Mouse (Mus musculus) small intestine, adult 2 months (tissue): Measurements from ENCODE around the gene Eml4. TPM values are rescaled to one million over a fixed set of nuclear protein-coding genes. Genes with fewer than 3 reads are reported as not detected.

ENCODE experiments used
- H3K27ac ChIP-seq: fragments of 200-500 bp; 2 replicates; pipeline ENCODE4 v1.5.1; 2012; ENCODE audit warnings: low read depth, low read length, control low read depth, inconsistent platforms; ENCODE audit not compliant: insufficient read depth
- H3K27me3 ChIP-seq: fragments of 200-500 bp; 2 replicates; pipeline ENCODE4 v1.6.1; 2012; ENCODE audit warnings: mild to moderate bottlenecking, moderate library complexity, low read length, inconsistent platforms; ENCODE audit not compliant: control insufficient read depth, insufficient read depth
- H3K36me3 ChIP-seq: fragments of 200-500 bp; 2 replicates; pipeline ENCODE4 v1.6.1; 2012; ENCODE audit warnings: mild to moderate bottlenecking, low read length, control low read depth, inconsistent platforms; ENCODE audit not compliant: control insufficient read depth, insufficient read depth
- H3K4me1 ChIP-seq: fragments of 200-500 bp; 2 replicates; pipeline ENCODE4 v1.6.1; 2012; ENCODE audit warnings: low read length, inconsistent platforms, mixed read lengths; ENCODE audit not compliant: control insufficient read depth, insufficient read depth, insufficient read length
- H3K4me3 ChIP-seq: fragments of 200-500 bp; 2 replicates; pipeline ENCODE4 v1.5.1; 2012; ENCODE audit warnings: low read depth, mild to moderate bottlenecking, control low read depth, inconsistent platforms, low read length, moderate library complexity
- CTCF ChIP-seq: fragments of 200-500 bp; IDR thresholded peaks from 2 replicates; pipeline ENCODE4 v1.5.1; 2012; ENCODE audit warnings: low read depth, mild to moderate bottlenecking, control low read depth, inconsistent platforms, low read length, moderate library complexity, mixed read lengths; ENCODE audit not compliant: insufficient replicate concordance, insufficient read length; ENCODE audit errors: extremely low read depth
- POLR2A ChIP-seq: fragments of 200-500 bp; IDR thresholded peaks from 2 replicates; pipeline ENCODE4 v1.6.1; 2012; ENCODE audit warnings: low read depth, mild to moderate bottlenecking, control low read depth, inconsistent platforms, low read length, moderate library complexity
- WGBS: fragments of 180-500 bp; shearing (Covaris S2); methylation state at CpG from one replicate; pipeline ENCODE4 v1.1.7; 2018; 5-methylcytosine and 5-hydroxymethylcytosine counted together
- polyA plus RNA-seq: library from polyadenylated mRNA; depleted of rRNA; stranded (reverse); fragments of >200 nt; gene quantifications from 2 replicates; pipeline ENCODE4 v1.2.3, GENCODE M21; 2012

The Eml4 gene
- polyA plus RNA-seq, 1 experiment = 8.9 TPM

DNA sequence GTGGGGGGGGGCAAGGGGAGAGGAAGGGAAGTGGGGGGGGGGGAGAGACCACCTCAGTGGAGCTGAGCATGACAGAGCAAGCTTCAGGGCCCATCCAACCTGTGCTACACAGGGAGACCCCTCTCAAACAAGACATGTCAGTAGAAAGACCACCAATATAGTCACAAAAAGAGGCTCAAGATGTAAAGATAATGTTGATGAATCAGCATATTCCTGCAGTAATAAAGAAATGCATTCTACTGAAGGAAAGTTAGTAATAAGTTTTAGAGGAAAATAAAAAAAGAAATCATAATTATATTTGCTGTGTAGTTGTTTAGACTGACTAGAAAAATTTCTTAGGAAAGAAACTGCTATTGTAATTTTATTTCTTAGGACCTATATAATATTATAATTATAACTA lies 23.4 kb downstream of the Eml4 start:
- H3K27me3 ChIP-seq = no peaks in the 10 kb centered on the region
- H3K4me3 ChIP-seq = no peak overlapping the region
- H3K27ac ChIP-seq = no peak overlapping the region
- TF ChIP-seq CTCF (no peak), POLR2A (no peak)
- H3K4me1 ChIP-seq = peaks cover 15% of the 10 kb centered on the region; the same call in 1 of the 2 replicates
- no peaks in the 10 kb centered on the region for H3K36me3 ChIP-seq

- TF ChIP-seq POLR2A (no peak), CTCF (no peak)
- H3K36me3 ChIP-seq = no peaks in the 10 kb centered on the region
- no peak overlapping the region for H3K4me3 ChIP-seq
- peaks cover 17% of the 10 kb centered on the region; the same call in 1 of the 2 replicates for H3K4me1 ChIP-seq
- 22% methylated on average over 3 of the region's 3 CpGs for WGBS
- H3K27me3 ChIP-seq = no peaks in the 10 kb centered on the region
- no peak overlapping the region for H3K27ac ChIP-seq
These were observed 25.1 kb downstream of the Eml4 start for GRCm38 (mm10) chr17:83375848-83376247.

DNA sequence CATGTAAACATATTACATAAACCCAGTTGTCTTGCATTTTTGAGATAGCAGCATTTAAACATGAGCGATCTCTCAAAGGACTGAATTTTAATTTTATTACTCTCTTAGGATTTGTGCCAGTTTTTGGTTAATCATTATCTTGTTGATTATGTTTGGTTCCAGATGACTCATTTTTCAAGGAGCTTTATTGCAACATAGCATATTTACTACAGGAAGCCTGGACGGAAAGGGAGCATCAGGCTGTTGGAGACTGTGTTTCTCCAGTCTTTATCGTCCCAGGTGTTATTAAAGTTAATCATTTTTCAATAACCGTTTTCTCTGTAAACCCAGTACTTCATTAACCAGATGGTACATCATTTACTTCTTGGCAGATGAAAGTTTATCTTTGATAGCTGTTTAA lies 26.1 kb downstream of the Eml4 start:
- WGBS = 17% methylated on average over 4 of the region's 4 CpGs
- Histone ChIP-seq H3K36me3 (no peaks in the 10 kb centered on the region), H3K4me1 (peaks cover 17% of the 10 kb centered on the region), H3K27me3 (no peaks in the 10 kb centered on the region), H3K27ac (no peak overlapping the region), H3K4me3 (no peak overlapping the region)
- TF ChIP-seq POLR2A (no peak), CTCF (no peak)

DNA sequence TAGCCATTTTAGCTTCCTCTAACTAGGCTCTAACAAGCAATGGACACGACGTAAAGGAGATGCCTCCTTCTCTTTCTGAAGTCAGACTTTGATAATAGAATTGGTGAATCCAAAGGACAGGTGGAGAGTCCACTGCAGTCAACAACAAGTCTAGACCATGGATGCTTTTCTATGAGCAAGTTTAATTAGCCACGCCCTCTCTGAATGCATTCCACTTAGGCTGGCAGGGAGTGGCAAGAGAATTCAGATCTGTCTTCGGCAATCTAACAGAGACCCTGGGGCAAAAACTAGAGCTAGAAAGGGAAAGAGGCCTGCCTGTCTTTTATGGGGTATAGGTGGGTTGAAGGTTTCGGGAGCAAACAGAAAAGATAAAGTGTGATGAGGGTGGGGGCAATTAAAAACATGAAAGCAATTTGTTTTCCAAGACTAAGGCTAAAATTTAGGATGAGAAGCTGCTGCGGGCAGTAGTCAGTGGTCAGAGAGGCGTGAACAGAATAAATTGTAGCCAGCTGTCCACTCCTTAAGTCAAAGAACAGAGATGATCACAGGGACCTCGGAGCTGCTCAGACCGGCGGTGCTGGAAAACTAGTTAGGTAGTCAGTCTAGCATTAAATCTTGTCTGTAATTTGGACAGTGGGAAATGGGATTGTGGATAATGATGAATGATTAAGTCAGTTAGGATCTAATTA lies 27.2 kb downstream of the Eml4 start:
- 41% methylated on average over 10 of the region's 10 CpGs for WGBS
- Histone ChIP-seq H3K4me1 (peaks cover 21% of the 10 kb centered on the region), H3K4me3 (no peak overlapping the region), H3K36me3 (no peaks in the 10 kb centered on the region), H3K27ac (peak overlapping the region; percentile 37), H3K27me3 (no peaks in the 10 kb centered on the region)
- TF ChIP-seq POLR2A (no peak), CTCF (no peak)

DNA sequence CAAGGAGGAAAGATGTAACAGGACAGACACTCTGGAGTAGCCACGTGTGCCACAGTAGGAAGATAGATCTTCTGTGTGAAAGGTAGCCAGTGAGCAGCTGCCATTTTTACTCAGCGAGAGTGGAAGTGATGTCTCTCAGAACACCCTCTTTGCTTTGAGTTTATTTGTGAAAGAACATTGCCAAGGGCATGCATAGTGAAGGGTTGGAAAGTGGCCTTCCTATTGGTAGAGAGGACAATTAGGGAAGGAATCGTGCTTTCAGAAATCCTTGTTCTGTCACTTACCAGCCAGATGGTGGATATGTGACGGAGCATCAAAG lies 27.7 kb downstream of the Eml4 start:
- Histone ChIP-seq H3K4me3 (no peak overlapping the region), H3K4me1 (peaks cover 21% of the 10 kb centered on the region), H3K27ac (peak overlapping the region; percentile 37; the same call in 1 of the 2 replicates), H3K27me3 (no peaks in the 10 kb centered on the region), H3K36me3 (no peaks in the 10 kb centered on the region)
- TF ChIP-seq POLR2A (no peak), CTCF (no peak)
- WGBS = 71% methylated on average over 4 of the region's 4 CpGs

DNA sequence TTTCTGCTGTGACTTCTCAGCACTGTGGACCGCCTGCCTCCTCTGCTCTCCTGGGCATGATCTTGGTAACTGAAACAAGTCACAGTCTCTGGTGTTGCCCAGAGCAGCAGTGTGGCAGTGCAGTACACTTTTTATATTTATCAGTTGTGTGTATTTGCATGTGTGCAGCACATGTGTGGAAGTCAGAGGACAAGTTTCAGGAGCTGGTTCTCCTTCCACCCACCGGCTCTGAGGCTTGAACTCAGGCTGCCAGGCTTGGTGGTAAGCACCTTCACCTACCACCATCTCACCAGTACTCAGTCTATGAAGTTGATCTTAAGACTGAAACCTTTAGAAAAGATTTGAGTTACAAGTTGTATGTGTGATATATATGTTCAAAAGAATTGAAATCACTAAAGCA lies 28.6 kb downstream of the Eml4 start:
- Histone ChIP-seq H3K27me3 (no peaks in the 10 kb centered on the region), H3K4me3 (no peak overlapping the region), H3K27ac (no peak overlapping the region), H3K36me3 (no peaks in the 10 kb centered on the region), H3K4me1 (peaks cover 21% of the 10 kb centered on the region)
- TF ChIP-seq CTCF (no peak), POLR2A (no peak)
- 82% methylated on average over 2 of the region's 2 CpGs for WGBS

DNA sequence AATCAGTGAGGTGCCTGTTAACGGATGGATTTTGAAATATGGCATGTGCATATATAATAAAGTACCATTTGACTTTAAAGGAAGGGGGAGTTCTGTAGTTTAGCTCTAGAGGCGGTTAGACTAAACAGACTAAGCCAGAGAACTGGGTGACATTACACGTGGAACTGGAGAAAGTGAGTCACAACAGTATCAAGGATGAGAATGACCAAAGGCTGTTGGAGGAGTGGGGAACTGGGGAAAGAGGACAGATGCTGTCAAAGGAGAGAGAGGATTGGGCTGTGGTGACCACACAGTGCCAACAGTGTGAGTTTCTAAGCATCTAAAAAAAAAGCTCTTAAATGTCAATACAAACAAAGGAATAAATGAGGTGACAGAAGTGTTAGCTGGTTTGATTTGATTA lies 29.1 kb downstream of the Eml4 start:
- H3K4me1 ChIP-seq = peaks cover 21% of the 10 kb centered on the region
- 59% methylated on average over 3 of the region's 3 CpGs for WGBS
- no peak overlapping the region for H3K27ac ChIP-seq
- TF ChIP-seq CTCF = no peak
- no peak overlapping the region for H3K4me3 ChIP-seq
- H3K27me3 ChIP-seq = no peaks in the 10 kb centered on the region
- H3K36me3 ChIP-seq = no peaks in the 10 kb centered on the region

DNA sequence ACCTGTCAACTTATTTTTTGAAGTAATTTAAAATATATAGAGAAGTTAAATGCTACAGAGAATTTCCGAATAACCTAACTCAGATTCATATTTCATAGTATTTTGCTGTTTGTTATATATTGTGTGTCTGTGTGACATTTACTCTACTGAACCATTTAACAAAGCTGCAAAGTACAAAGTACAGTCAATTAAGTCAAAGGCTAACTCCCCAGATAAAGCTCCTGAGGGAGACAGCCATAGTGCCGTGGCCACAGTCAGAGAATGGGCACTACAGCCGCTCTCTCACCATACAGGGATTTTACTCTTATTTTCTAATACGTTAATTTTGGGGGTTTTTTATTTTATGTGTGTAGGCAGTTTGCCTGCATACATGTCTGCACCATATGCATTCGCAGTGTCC lies 32.0 kb downstream of the Eml4 start:
- WGBS = 51% methylated on average over 5 of the region's 5 CpGs

More for the DNA sequence above, 32.0 kb downstream of the Eml4 start:
- Histone ChIP-seq H3K27ac (no peak overlapping the region), H3K36me3 (peaks cover 2% of the 10 kb centered on the region; the same call in 1 of the 2 replicates), H3K4me3 (no peak overlapping the region), H3K4me1 (peaks cover 15% of the 10 kb centered on the region), H3K27me3 (no peaks in the 10 kb centered on the region)
- TF ChIP-seq POLR2A = no peak
- TF ChIP-seq CTCF = no peak
